8 mouse cellular contexts compared by ENCODE assay signal in the genomic region with DNA sequence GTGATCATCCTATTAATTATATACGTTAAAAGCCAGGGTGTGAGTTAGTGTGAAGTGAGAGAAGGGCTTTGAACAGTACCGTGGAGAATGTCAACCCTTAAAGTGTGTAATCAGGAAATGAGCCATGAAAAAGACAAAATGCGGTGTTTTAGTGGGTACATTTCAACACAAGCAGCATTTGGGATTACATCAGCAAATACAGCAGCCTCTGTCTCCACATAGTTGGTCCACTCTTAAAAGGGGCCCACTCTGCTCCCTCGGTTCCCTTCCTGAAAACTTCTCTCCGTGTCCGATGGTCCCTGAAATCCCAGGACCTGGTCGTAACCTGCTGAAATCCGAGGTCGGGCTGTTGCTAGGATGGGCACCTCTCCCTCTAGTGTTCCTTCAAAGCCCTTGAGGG. TPM values are rescaled to one million over a fixed set of nuclear protein-coding genes. Genes with fewer than 3 reads are reported as not detected.
DNase-seq lines count a peak whose midpoint lies in the region; ATAC-seq and TF ChIP-seq lines count a peak whose summit lies in the region.

No protein-coding gene starts in this region.

- WGBS in heart, embryonic 10.5 days = 10% methylated on average over 9 of the region's 9 CpGs

- no peaks in the 10 kb centered on the region for H3K27me3 ChIP-seq in heart, embryonic 10.5 days (ENCODE audit: insufficient read depth, poor library complexity, severe bottlenecking)
- no peaks in the 10 kb centered on the region for H3K27me3 ChIP-seq in E14TG2a.4 (ENCODE audit: insufficient read depth, low read length)

- H3K27ac ChIP-seq in heart, embryonic 10.5 days = peak overlapping the region; percentile 98

- no peaks in the 10 kb centered on the region for H3K9me3 ChIP-seq in heart, embryonic 10.5 days
- H3K9me3 ChIP-seq in E14TG2a.4 (ENCODE audit: low read length) = no peaks in the 10 kb centered on the region

- H3K36me3 ChIP-seq in heart, embryonic 10.5 days = peaks cover 25% of the 10 kb centered on the region
- peaks cover 32% of the 10 kb centered on the region for H3K36me3 ChIP-seq in E14TG2a.4 (ENCODE audit: insufficient read depth, low read length)

- ATAC-seq in granulocyte monocyte progenitor cell, adult 5-6 weeks (replicated peaks; ENCODE audit: poor library complexity, severe bottlenecking) = peak; percentile 58
- ATAC-seq in megakaryocyte, adult 5-6 weeks (ENCODE audit: poor library complexity, severe bottlenecking) = peak; percentile 19

- H3K4me3 ChIP-seq in heart, embryonic 10.5 days = peak overlapping the region; percentile 90
- H3K4me3 ChIP-seq in E14TG2a.4 (replicated peaks; ENCODE audit: low read length) = peak overlapping the region; percentile 97

- H3K4me1 ChIP-seq in heart, embryonic 10.5 days = peaks cover 7% of the 10 kb centered on the region; the same call in 1 of the 2 replicates
- peaks cover 47% of the 10 kb centered on the region for H3K4me1 ChIP-seq in E14TG2a.4 (replicated peaks; ENCODE audit: low read depth, low read length)

- no peak for TF ChIP-seq CTCF in E14TG2a.4 (conservative IDR thresholded peaks at IDR 0.05; ENCODE audit: low read length)

- no peak for DNase-seq in heart, embryonic 10.5 days (ENCODE audit: low spot score)
- DNase-seq in heart, adult 9 months (ENCODE audit: low spot score in 2 of 2) = no peak
- DNase-seq in right cerebral cortex, postnatal 4 days = no peak
- no peak for DNase-seq in layer of hippocampus, postnatal 14 days (ENCODE audit: low spot score in 2 of 2)
- no peak for DNase-seq in MN1 (ENCODE audit: low spot score)

RNA-seq across cellular contexts. Expression of gene Adh5, which starts 0.7 kb away (rescaled TPM):
- polyA plus RNA-seq in heart, embryonic 10.5 days (2016; fragmentation: Nextera tagmentation; extraction: Ambion mirVana) = 177 and 216 TPM in 2 replicates
- 108 and 128 TPM in 2 replicates for total RNA-seq in granulocyte monocyte progenitor cell, adult 5-6 weeks (2014; fragmentation: Nextera tagmentation)
- total RNA-seq in granulocyte monocyte progenitor cell, adult 5-6 weeks (2017) = 131 and 164 TPM in 2 replicates
- 67.0 and 85.0 TPM in 2 replicates for total RNA-seq in megakaryocyte, adult 5-6 weeks (2015)
- total RNA-seq in megakaryocyte, adult 5-6 weeks (2017) = 67.1 and 71.1 TPM in 2 replicates
- 10 to 100 TPM; 83.1 to 83.9 TPM for total RNA-seq in layer of hippocampus, postnatal 14 days (2021)

RNA-seq across cellular contexts. Expression of gene Adh4, which starts 26.9 kb away (rescaled TPM):
- polyA plus RNA-seq in heart, embryonic 10.5 days (2016; fragmentation: Nextera tagmentation; extraction: Ambion mirVana) = not detected in 2 replicates
- total RNA-seq in granulocyte monocyte progenitor cell, adult 5-6 weeks (2014; fragmentation: Nextera tagmentation) = not detected in 2 replicates
- not detected in 2 replicates for total RNA-seq in granulocyte monocyte progenitor cell, adult 5-6 weeks (2017)
- total RNA-seq in megakaryocyte, adult 5-6 weeks (2015) = not detected in 2 replicates
- not detected in 2 replicates for total RNA-seq in megakaryocyte, adult 5-6 weeks (2017)
- total RNA-seq in layer of hippocampus, postnatal 14 days (2021) = not detected

RNA-seq across cellular contexts. Expression of gene Metap1, which starts 47.1 kb away (rescaled TPM):
- 47.1 and 48.8 TPM in 2 replicates for polyA plus RNA-seq in heart, embryonic 10.5 days (2016; fragmentation: Nextera tagmentation; extraction: Ambion mirVana)
- 38.7 and 45.3 TPM in 2 replicates for total RNA-seq in granulocyte monocyte progenitor cell, adult 5-6 weeks (2014; fragmentation: Nextera tagmentation)
- total RNA-seq in granulocyte monocyte progenitor cell, adult 5-6 weeks (2017) = 45.5 and 54.0 TPM in 2 replicates
- total RNA-seq in megakaryocyte, adult 5-6 weeks (2015) = 20.9 and 24.0 TPM in 2 replicates
- 28.5 and 36.9 TPM in 2 replicates for total RNA-seq in megakaryocyte, adult 5-6 weeks (2017)
- total RNA-seq in layer of hippocampus, postnatal 14 days (2021) = 10 to 100 TPM; 43.1 to 45.0 TPM
